Mouse (Mus musculus) testis, adult 10 weeks (tissue): ENCODE results near the gene Arx. TPM values are rescaled to one million over a fixed set of nuclear protein-coding genes. Genes with fewer than 3 reads are reported as not detected.

Experiments
- polyA plus RNA-seq: library from polyadenylated mRNA; stranded (reverse); fragments of 350-450 nt; fragmentation: Illumina TruSeq; extraction: RNeasy Lipid Tissue Mini Kit (QIAGEN cat#74804); gene quantifications from one replicate; pipeline ENCODE4 v1.2.3, GENCODE M21; 2014; ENCODE audit warnings: low read depth, low replicate concordance

The Arx gene
- 1.2 TPM for polyA plus RNA-seq

GRCm38 (mm10) chrX:93286291-93286893 is at the start of gene Arx:
Gene Arx, plus strand, starts transcription at chrX:93286445.

